Mouse (Mus musculus): ENCODE data around the gene B3gnt2. TPM values are rescaled to one million over a fixed set of nuclear protein-coding genes. Genes with fewer than 3 reads are reported as not detected.

B3gnt2 gene
- polyA plus RNA-seq, 1 experiment = 7.1 TPM

- no peak for DNase-seq
- H3K4me1 ChIP-seq (ENCODE audit: control insufficient read depth, insufficient read depth, low read length) = no peaks in the 10 kb centered on the region
- WGBS = 95% methylated on average over 4 of the region's 4 CpGs
- TF ChIP-seq CTCF (IDR thresholded peaks at IDR 0.05; ENCODE audit: borderline replicate concordance, insufficient read depth, low read depth, low read length) (no peak), POLR2A (IDR thresholded peaks at IDR 0.05; ENCODE audit: borderline replicate concordance, insufficient read depth, low read length) (no peak)
- H3K4me3 ChIP-seq (replicated peaks; ENCODE audit: insufficient read depth, low read depth, low read length) = no peak overlapping the region
- no peak overlapping the region for H3K27ac ChIP-seq (ENCODE audit: insufficient read depth, low read length)
- H3K27me3 ChIP-seq (ENCODE audit: control insufficient read depth, insufficient read depth, low read length) = no peaks in the 10 kb centered on the region; the same call in 1 of the 2 replicates
Observed at GRCm38 (mm10) chr11:22732907-22733306, 127.9 kb downstream of the B3gnt2 start.

GRCm38 (mm10) chr11:22723096-22723495 is 137.7 kb downstream of the B3gnt2 start:
- Histone ChIP-seq H3K4me3 (replicated peaks; ENCODE audit: insufficient read depth, low read depth, low read length) (no peak overlapping the region), H3K4me1 (ENCODE audit: control insufficient read depth, insufficient read depth, low read length) (no peaks in the 10 kb centered on the region), H3K27me3 (ENCODE audit: control insufficient read depth, insufficient read depth, low read length) (no peaks in the 10 kb centered on the region; the same call in 1 of the 2 replicates), H3K27ac (ENCODE audit: insufficient read depth, low read length) (no peak overlapping the region)
- no peak for DNase-seq
- TF ChIP-seq POLR2A (IDR thresholded peaks at IDR 0.05; ENCODE audit: borderline replicate concordance, insufficient read depth, low read length) (no peak), CTCF (IDR thresholded peaks at IDR 0.05; ENCODE audit: borderline replicate concordance, insufficient read depth, low read depth, low read length) (no peak)
- 94% methylated on average over 2 of the region's 2 CpGs for WGBS

DNA sequence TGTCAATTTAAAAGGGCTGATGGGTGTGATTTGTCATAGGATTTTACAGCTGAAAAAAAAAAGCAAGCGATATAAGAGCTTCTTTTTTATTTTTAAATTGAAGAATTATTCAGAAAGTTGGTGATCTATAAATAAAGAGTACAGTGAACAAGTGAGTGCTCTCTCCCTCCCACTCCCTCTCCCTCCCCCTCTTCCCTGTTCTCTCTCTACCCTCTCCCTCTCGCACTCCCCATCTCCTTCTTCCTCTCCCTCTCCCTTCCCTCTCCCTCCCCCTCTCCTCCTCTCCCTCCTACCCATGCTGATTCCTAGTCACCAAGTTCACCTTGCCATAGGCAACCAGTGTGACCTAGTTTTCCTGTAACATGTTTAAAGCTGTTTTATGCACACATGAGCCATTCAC is 140.7 kb downstream of the B3gnt2 start:
- no peak for DNase-seq
- TF ChIP-seq CTCF (IDR thresholded peaks at IDR 0.05; ENCODE audit: borderline replicate concordance, insufficient read depth, low read depth, low read length) (no peak), POLR2A (IDR thresholded peaks at IDR 0.05; ENCODE audit: borderline replicate concordance, insufficient read depth, low read length) (no peak)
- 95% methylated on average over 2 of the region's 2 CpGs for WGBS
- H3K27me3 ChIP-seq (ENCODE audit: control insufficient read depth, insufficient read depth, low read length) = no peaks in the 10 kb centered on the region; the same call in 1 of the 2 replicates
- no peak overlapping the region for H3K4me3 ChIP-seq (replicated peaks; ENCODE audit: insufficient read depth, low read depth, low read length)
- no peak overlapping the region for H3K27ac ChIP-seq (ENCODE audit: insufficient read depth, low read length)
- H3K4me1 ChIP-seq (ENCODE audit: control insufficient read depth, insufficient read depth, low read length) = no peaks in the 10 kb centered on the region

GRCm38 (mm10) chr11:22719570-22719969 is 141.2 kb downstream of the B3gnt2 start:
- H3K27ac ChIP-seq (ENCODE audit: insufficient read depth, low read length) = no peak overlapping the region
- TF ChIP-seq POLR2A (IDR thresholded peaks at IDR 0.05; ENCODE audit: borderline replicate concordance, insufficient read depth, low read length) (no peak), CTCF (IDR thresholded peaks at IDR 0.05; ENCODE audit: borderline replicate concordance, insufficient read depth, low read depth, low read length) (no peak)
- H3K27me3 ChIP-seq (ENCODE audit: control insufficient read depth, insufficient read depth, low read length) = no peaks in the 10 kb centered on the region; the same call in 1 of the 2 replicates
- no peaks in the 10 kb centered on the region for H3K4me1 ChIP-seq (ENCODE audit: control insufficient read depth, insufficient read depth, low read length)
- no peak for DNase-seq
- WGBS = 86% methylated on average over 4 of the region's 4 CpGs
- H3K4me3 ChIP-seq (replicated peaks; ENCODE audit: insufficient read depth, low read depth, low read length) = no peak overlapping the region

DNA sequence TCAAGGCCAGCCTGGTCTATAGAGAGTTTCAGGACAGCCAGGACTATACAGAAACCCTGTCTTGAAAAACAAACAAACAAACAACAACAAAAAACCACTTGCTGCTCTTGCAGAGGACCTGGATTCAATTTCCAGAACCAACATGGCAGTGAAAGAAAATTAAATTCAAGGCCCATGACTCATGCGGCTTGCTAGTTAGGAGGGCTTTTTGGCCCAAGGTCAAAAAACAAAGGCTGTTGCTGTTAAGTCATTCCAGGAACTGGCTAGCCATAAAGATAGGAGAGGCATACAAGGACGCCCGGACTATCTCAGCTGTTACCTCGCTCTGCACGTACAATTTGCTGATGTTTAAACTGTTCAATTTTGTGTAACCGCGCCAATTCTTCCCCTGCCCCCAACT is 142.7 kb downstream of the B3gnt2 start:
- no peak for DNase-seq
- H3K4me1 ChIP-seq (ENCODE audit: control insufficient read depth, insufficient read depth, low read length) = no peaks in the 10 kb centered on the region
- H3K27ac ChIP-seq (ENCODE audit: insufficient read depth, low read length) = no peak overlapping the region
- 85% methylated on average over 7 of the region's 7 CpGs for WGBS
- TF ChIP-seq CTCF (IDR thresholded peaks at IDR 0.05; ENCODE audit: borderline replicate concordance, insufficient read depth, low read depth, low read length) (no peak), POLR2A (IDR thresholded peaks at IDR 0.05; ENCODE audit: borderline replicate concordance, insufficient read depth, low read length) (no peak)
- H3K27me3 ChIP-seq (ENCODE audit: control insufficient read depth, insufficient read depth, low read length) = no peaks in the 10 kb centered on the region; the same call in 1 of the 2 replicates
- no peak overlapping the region for H3K4me3 ChIP-seq (replicated peaks; ENCODE audit: insufficient read depth, low read depth, low read length)

DNA sequence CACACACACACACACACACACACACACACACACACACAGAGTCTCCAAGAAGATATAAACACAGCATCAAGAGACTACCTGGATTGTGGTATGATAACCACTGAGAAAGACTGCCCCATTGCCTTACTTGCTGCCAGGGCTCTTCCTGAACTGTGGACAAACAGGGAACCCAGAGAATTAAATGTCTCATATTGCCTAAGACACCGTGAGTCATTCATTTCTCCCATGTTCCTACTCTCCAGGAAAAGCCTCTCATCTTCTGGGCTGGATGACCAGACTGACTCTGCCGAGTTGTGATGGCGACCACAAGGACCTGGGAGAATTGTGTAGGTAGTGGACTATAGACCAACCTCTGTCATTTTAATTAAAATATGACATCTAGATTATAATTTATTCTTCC is 149.4 kb downstream of the B3gnt2 start:
- Histone ChIP-seq H3K27ac (ENCODE audit: insufficient read depth, low read length) (no peak overlapping the region), H3K27me3 (ENCODE audit: control insufficient read depth, insufficient read depth, low read length) (no peaks in the 10 kb centered on the region; the same call in 1 of the 2 replicates), H3K4me1 (ENCODE audit: control insufficient read depth, insufficient read depth, low read length) (no peaks in the 10 kb centered on the region), H3K4me3 (replicated peaks; ENCODE audit: insufficient read depth, low read depth, low read length) (no peak overlapping the region)
- TF ChIP-seq CTCF (IDR thresholded peaks at IDR 0.05; ENCODE audit: borderline replicate concordance, insufficient read depth, low read depth, low read length) (no peak), POLR2A (IDR thresholded peaks at IDR 0.05; ENCODE audit: borderline replicate concordance, insufficient read depth, low read length) (no peak)
- 96% methylated on average over 3 of the region's 3 CpGs for WGBS
- no peak for DNase-seq

DNA sequence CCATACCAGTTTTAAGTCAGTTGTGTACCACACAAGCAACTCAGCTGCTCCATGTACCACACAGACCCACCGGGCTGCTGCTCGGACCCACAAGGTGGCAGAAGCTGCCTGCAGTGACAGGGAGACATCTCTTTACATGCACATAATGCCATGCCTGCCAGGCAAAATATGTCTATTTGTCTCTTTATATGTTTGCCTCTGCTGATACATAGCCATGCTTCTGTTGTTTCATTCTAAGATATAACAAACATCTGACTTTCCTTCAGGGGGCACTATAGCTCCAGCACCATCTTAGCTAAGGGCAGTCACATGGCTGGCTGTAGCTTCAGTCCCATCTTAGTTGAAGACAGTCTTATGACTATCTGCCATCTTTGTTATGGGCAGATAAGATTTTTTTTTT is 150.2 kb downstream of the B3gnt2 start:
- Histone ChIP-seq H3K27ac (ENCODE audit: insufficient read depth, low read length) (no peak overlapping the region), H3K4me1 (ENCODE audit: control insufficient read depth, insufficient read depth, low read length) (no peaks in the 10 kb centered on the region), H3K4me3 (replicated peaks; ENCODE audit: insufficient read depth, low read depth, low read length) (no peak overlapping the region), H3K27me3 (ENCODE audit: control insufficient read depth, insufficient read depth, low read length) (no peaks in the 10 kb centered on the region; the same call in 1 of the 2 replicates)
- DNase-seq = no peak
- 0 out of 2 replicates have a peak, but pooled peaks have one; percentile 12 for TF ChIP-seq CTCF (IDR thresholded peaks at IDR 0.05; ENCODE audit: borderline replicate concordance, insufficient read depth, low read depth, low read length)
- TF ChIP-seq POLR2A (IDR thresholded peaks at IDR 0.05; ENCODE audit: borderline replicate concordance, insufficient read depth, low read length) = no peak
- 96% methylated on average over 2 of the region's 2 CpGs for WGBS

Other genes starting within 250 kb of the B3gnt2 start
- gene Zrsr1, start 111.0 kb upstream of the B3gnt2 start, polyA plus RNA-seq (2012; rRNA removed) = 73.0 and 78.9 TPM in 2 replicates
- 3.1 and 4.4 TPM in 2 replicates for gene Gm28048, start 121.1 kb upstream of the B3gnt2 start, polyA plus RNA-seq (2012; rRNA removed)
- gene Commd1, start 121.4 kb upstream of the B3gnt2 start, polyA plus RNA-seq (2012; rRNA removed) = 44.4 and 49.1 TPM in 2 replicates
- 84.0 and 88.5 TPM in 2 replicates for gene Cct4, start 129.6 kb upstream of the B3gnt2 start, polyA plus RNA-seq (2012; rRNA removed)
- 4.6 and 5.1 TPM in 2 replicates for gene Fam161a, start 146.6 kb upstream of the B3gnt2 start, polyA plus RNA-seq (2012; rRNA removed)